8 mouse cellular contexts compared by ENCODE assay signal in genomic region chr4:43443511-43443910, GRCm38 (mm10). TPM values are rescaled to one million over a fixed set of nuclear protein-coding genes. Genes with fewer than 3 reads are reported as not detected.
DNase-seq lines count a peak whose midpoint lies in the region; ATAC-seq and TF ChIP-seq lines count a peak whose summit lies in the region.

No protein-coding gene starts in this region.

- H3K4me2 ChIP-seq in hindbrain, postnatal 0 days (ENCODE audit: low read depth, low read length) = peak overlapping the region; percentile 93

- intact Hi-C loops in heart, adult 2 months (cut with DNase I) = loop anchor here (2.0 to 5.0 kb wide), 4 partner anchors 35 to 134 kb away; partner anchors contain the start of genes Creb3, Gba2, Rgp1 and Tln1
- intact Hi-C loops in heart, postnatal 36 days (cut with DNase I) = loop anchor here (2.0 to 5.0 kb wide), 4 partner anchors 35 to 267 kb away; partner anchors contain the start of genes Creb3, Olfr71 and Tln1

- WGBS in heart, adult 2 months = 2% methylated on average over 24 of the region's 28 CpGs
- under 1% methylated on average over 28 of the region's 28 CpGs for WGBS in embryonic facial prominence, embryonic 10.5 days
- WGBS in hindbrain, postnatal 0 days = 1% methylated on average over 25 of the region's 28 CpGs
- WGBS in midbrain, embryonic 10.5 days = 1% methylated on average over 28 of the region's 28 CpGs

- no peaks in the 10 kb centered on the region for H3K27me3 ChIP-seq in heart, adult 2 months (ENCODE audit: control insufficient read depth, insufficient read depth, low read length)
- peaks cover 25% of the 10 kb centered on the region for H3K27me3 ChIP-seq in E14TG2a.4 (ENCODE audit: insufficient read depth, low read length)
- 0 out of 2 replicates have a peak, but pooled peaks cover 14% of the 10 kb centered on the region for H3K27me3 ChIP-seq in embryonic facial prominence, embryonic 10.5 days (replicated peaks; ENCODE audit: low read depth, poor library complexity, severe bottlenecking)
- no peaks in the 10 kb centered on the region for H3K27me3 ChIP-seq in hindbrain, postnatal 0 days (ENCODE audit: insufficient read depth, low read length)
- H3K27me3 ChIP-seq in midbrain, embryonic 10.5 days (ENCODE audit: low read depth, poor library complexity, severe bottlenecking) = peaks cover 17% of the 10 kb centered on the region

- TF ChIP-seq CTCF in heart, adult 2 months (IDR thresholded peaks at IDR 0.05) = no peak
- no peak for TF ChIP-seq CTCF in E14TG2a.4 (conservative IDR thresholded peaks at IDR 0.05; ENCODE audit: low read length)
- TF ChIP-seq CTCF in hindbrain, postnatal 0 days (IDR thresholded peaks at IDR 0.05; ENCODE audit: low read depth) = no peak

- peak overlapping the region; percentile 66 for H3K9ac ChIP-seq in heart, adult 2 months (ENCODE audit: low read depth, low read length)
- H3K9ac ChIP-seq in hindbrain, postnatal 0 days (replicated peaks; ENCODE audit: low read length) = peak overlapping the region; percentile 99

- no peaks in the 10 kb centered on the region for H3K36me3 ChIP-seq in heart, adult 2 months (ENCODE audit: control insufficient read depth, insufficient read depth, low read length)
- H3K36me3 ChIP-seq in E14TG2a.4 (ENCODE audit: insufficient read depth, low read length) = peaks cover 31% of the 10 kb centered on the region
- peaks cover 38% of the 10 kb centered on the region for H3K36me3 ChIP-seq in embryonic facial prominence, embryonic 10.5 days (replicated peaks)
- peaks cover 29% of the 10 kb centered on the region for H3K36me3 ChIP-seq in hindbrain, postnatal 0 days (ENCODE audit: insufficient read depth, low read length)
- H3K36me3 ChIP-seq in midbrain, embryonic 10.5 days = peaks cover 41% of the 10 kb centered on the region

- no peaks in the 10 kb centered on the region for H3K9me3 ChIP-seq in E14TG2a.4 (ENCODE audit: low read length)
- no peaks in the 10 kb centered on the region for H3K9me3 ChIP-seq in embryonic facial prominence, embryonic 10.5 days
- no peaks in the 10 kb centered on the region for H3K9me3 ChIP-seq in hindbrain, postnatal 0 days (ENCODE audit: low read length)
- H3K9me3 ChIP-seq in midbrain, embryonic 10.5 days (replicated peaks) = no peaks in the 10 kb centered on the region

- H3K4me3 ChIP-seq in heart, adult 2 months = peak overlapping the region; percentile 77
- peak overlapping the region; percentile 92 for H3K4me3 ChIP-seq in E14TG2a.4 (replicated peaks; ENCODE audit: low read length)
- peak overlapping the region; percentile 92 for H3K4me3 ChIP-seq in embryonic facial prominence, embryonic 10.5 days
- peak overlapping the region; percentile 96 for H3K4me3 ChIP-seq in hindbrain, postnatal 0 days (ENCODE audit: low read length)
- H3K4me3 ChIP-seq in midbrain, embryonic 10.5 days = peak overlapping the region; percentile 88

- H3K79me2 ChIP-seq in heart, adult 2 months (replicated peaks; ENCODE audit: control insufficient read depth, insufficient read depth, low read length) = no peaks in the 10 kb centered on the region

- DNase-seq in heart, adult 2 months = no peak
- DNase-seq in heart, postnatal 36 days = no peak
- peak; percentile 54 for DNase-seq in embryonic facial prominence, embryonic 10.5 days (ENCODE audit: low spot score)
- DNase-seq in hindbrain, postnatal 0 days (ENCODE audit: low spot score) = peak; percentile 34
- DNase-seq in midbrain, embryonic 10.5 days (ENCODE audit: low spot score) = peak; percentile 54
- peak; percentile 24 to 51 for DNase-seq in thymus, postnatal 36 days
- no peak for DNase-seq in ovary, postnatal 14 days (ENCODE audit: low spot score)

- H3K4me1 ChIP-seq in heart, adult 2 months (ENCODE audit: control insufficient read depth, insufficient read depth, low read length) = peaks cover 3% of the 10 kb centered on the region; the same call in 1 of the 2 replicates
- H3K4me1 ChIP-seq in E14TG2a.4 (replicated peaks; ENCODE audit: low read depth, low read length) = peaks cover 38% of the 10 kb centered on the region
- peaks cover 12% of the 10 kb centered on the region for H3K4me1 ChIP-seq in embryonic facial prominence, embryonic 10.5 days
- peaks cover 9% of the 10 kb centered on the region for H3K4me1 ChIP-seq in hindbrain, postnatal 0 days (ENCODE audit: insufficient read depth, low read length)
- H3K4me1 ChIP-seq in midbrain, embryonic 10.5 days = peaks cover 20% of the 10 kb centered on the region

- ATAC-seq in hindbrain, postnatal 0 days = peak; percentile 5; the same call in 1 of the 2 replicates

- TF ChIP-seq EP300 in heart, adult 2 months (IDR thresholded peaks at IDR 0.05; ENCODE audit: insufficient read depth, low read depth, low read length) = no peak

- peak overlapping the region; percentile 87; the same call in 1 of the 2 replicates for H3K27ac ChIP-seq in heart, adult 2 months
- H3K27ac ChIP-seq in embryonic facial prominence, embryonic 10.5 days (replicated peaks) = peak overlapping the region; percentile 93
- H3K27ac ChIP-seq in hindbrain, postnatal 0 days = peak overlapping the region; percentile 91
- peak overlapping the region; percentile 92 for H3K27ac ChIP-seq in midbrain, embryonic 10.5 days (replicated peaks)

- no peak for TF ChIP-seq POLR2A in heart, adult 2 months (IDR thresholded peaks at IDR 0.05; ENCODE audit: insufficient read depth, low read depth, low read length)

RNA-seq across cellular contexts. Expression of gene Tesk1, which starts 1.8 kb away (rescaled TPM):
- total RNA-seq in heart, adult 2 months (2021) = 10 to 100 TPM; 36.6 to 37.5 TPM
- polyA plus RNA-seq in heart, adult 2 months (2012; rRNA removed) = 51.5 and 52.6 TPM in 2 replicates
- 10 to 100 TPM; 32.8 to 33.4 TPM for total RNA-seq in heart, postnatal 36 days (2021)
- 6.9 and 9.2 TPM in 2 replicates for polyA plus RNA-seq in embryonic facial prominence, embryonic 10.5 days (2016; fragmentation: Nextera tagmentation; extraction: Ambion mirVana)
- 157 and 171 TPM in 2 replicates for total RNA-seq in hindbrain, postnatal 0 days (2014; rRNA removed)
- polyA plus RNA-seq in hindbrain, postnatal 0 days (2015; fragmentation: Nextera tagmentation; extraction: Ambion mirVana) = 16.2 and 17.8 TPM in 2 replicates
- 2.9 and 6.0 TPM in 2 replicates for polyA plus RNA-seq in midbrain, embryonic 10.5 days (2016; fragmentation: Nextera tagmentation; extraction: Ambion mirVana)

RNA-seq across cellular contexts. Expression of gene Cd72, which starts 10.9 kb away (rescaled TPM):
- 1 to 10 TPM in 1 of 2 experiments, under 1 TPM in 1; 0.97 to 1.0 TPM for total RNA-seq in heart, adult 2 months (2021)
- polyA plus RNA-seq in heart, adult 2 months (2012; rRNA removed) = 1.8 and 4.8 TPM in 2 replicates
- total RNA-seq in heart, postnatal 36 days (2021) = 1 to 10 TPM in 1 of 2 experiments, under 1 TPM in 1; 0.89 to 1.6 TPM
- 2.3 TPM in 2 replicates for polyA plus RNA-seq in embryonic facial prominence, embryonic 10.5 days (2016; fragmentation: Nextera tagmentation; extraction: Ambion mirVana)
- total RNA-seq in hindbrain, postnatal 0 days (2014; rRNA removed) = not detected in 2 replicates
- 4.4 and 4.7 TPM in 2 replicates for polyA plus RNA-seq in hindbrain, postnatal 0 days (2015; fragmentation: Nextera tagmentation; extraction: Ambion mirVana)
- 1.4 and 1.8 TPM in 2 replicates for polyA plus RNA-seq in midbrain, embryonic 10.5 days (2016; fragmentation: Nextera tagmentation; extraction: Ambion mirVana)

RNA-seq across cellular contexts. Expression of gene Fam166b, which starts 14.6 kb away (rescaled TPM):
- total RNA-seq in heart, adult 2 months (2021) = not detected
- polyA plus RNA-seq in heart, adult 2 months (2012; rRNA removed) = 1.4 TPM in 1 of 2 replicates, not detected in the other
- total RNA-seq in heart, postnatal 36 days (2021) = not detected
- 0.11 TPM in 1 of 2 replicates, not detected in the other for polyA plus RNA-seq in embryonic facial prominence, embryonic 10.5 days (2016; fragmentation: Nextera tagmentation; extraction: Ambion mirVana)
- total RNA-seq in hindbrain, postnatal 0 days (2014; rRNA removed) = 0.61 and 1.4 TPM in 2 replicates
- 1.6 TPM in 2 replicates for polyA plus RNA-seq in hindbrain, postnatal 0 days (2015; fragmentation: Nextera tagmentation; extraction: Ambion mirVana)
- polyA plus RNA-seq in midbrain, embryonic 10.5 days (2016; fragmentation: Nextera tagmentation; extraction: Ambion mirVana) = 0.14 and 0.25 TPM in 2 replicates

RNA-seq across cellular contexts. Expression of gene Sit1, which starts 40.0 kb away (rescaled TPM):
- total RNA-seq in heart, adult 2 months (2021) = under 1 TPM in 1 of 2 experiments, not detected in 1; 0.31 TPM
- not detected in 2 replicates for polyA plus RNA-seq in heart, adult 2 months (2012; rRNA removed)
- total RNA-seq in heart, postnatal 36 days (2021) = not detected
- not detected in 2 replicates for polyA plus RNA-seq in embryonic facial prominence, embryonic 10.5 days (2016; fragmentation: Nextera tagmentation; extraction: Ambion mirVana)
- total RNA-seq in hindbrain, postnatal 0 days (2014; rRNA removed) = 0.90 TPM in 1 of 2 replicates, not detected in the other
- polyA plus RNA-seq in hindbrain, postnatal 0 days (2015; fragmentation: Nextera tagmentation; extraction: Ambion mirVana) = not detected in 2 replicates
- not detected in 2 replicates for polyA plus RNA-seq in midbrain, embryonic 10.5 days (2016; fragmentation: Nextera tagmentation; extraction: Ambion mirVana)

RNA-seq across cellular contexts. Expression of gene Ccdc107, which starts 49.2 kb away (rescaled TPM):
- 10 to 100 TPM; 29.8 to 33.8 TPM for total RNA-seq in heart, adult 2 months (2021)
- polyA plus RNA-seq in heart, adult 2 months (2012; rRNA removed) = 50.8 and 67.9 TPM in 2 replicates
- total RNA-seq in heart, postnatal 36 days (2021) = 10 to 100 TPM; 25.3 to 29.8 TPM
- polyA plus RNA-seq in embryonic facial prominence, embryonic 10.5 days (2016; fragmentation: Nextera tagmentation; extraction: Ambion mirVana) = 45.2 and 46.6 TPM in 2 replicates
- total RNA-seq in hindbrain, postnatal 0 days (2014; rRNA removed) = 36.6 and 89.9 TPM in 2 replicates
- polyA plus RNA-seq in hindbrain, postnatal 0 days (2015; fragmentation: Nextera tagmentation; extraction: Ambion mirVana) = 104 and 108 TPM in 2 replicates
- polyA plus RNA-seq in midbrain, embryonic 10.5 days (2016; fragmentation: Nextera tagmentation; extraction: Ambion mirVana) = 44.8 and 48.4 TPM in 2 replicates

Comparison
In these comparisons a context has a peak if more than half of its experiments do, and no peak if none do; other contexts are left out.
1. DNase-seq: peak in embryonic facial prominence, embryonic 10.5 days (single experiment), hindbrain, postnatal 0 days (single experiment), midbrain, embryonic 10.5 days (single experiment) and thymus, postnatal 36 days (2 of 2); none in heart, adult 2 months (0 of 2), heart, postnatal 36 days (0 of 2) and ovary, postnatal 14 days (single experiment).
2. Peak in every context shown above with its lines, with median percentiles within 50 percentile points of each other: H3K27ac ChIP-seq and H3K4me3 ChIP-seq.